Mouse (Mus musculus): Measurements from ENCODE around the gene Tmc6. TPM values are rescaled to one million over a fixed set of nuclear protein-coding genes. Genes with fewer than 3 reads are reported as not detected.

Tmc6 gene
- total RNA-seq (2014; rRNA removed) (5.3 and 8.8 TPM in 2 replicates), polyA plus RNA-seq (2012; rRNA removed) (11.8 and 13.5 TPM in 2 replicates)

DNA sequence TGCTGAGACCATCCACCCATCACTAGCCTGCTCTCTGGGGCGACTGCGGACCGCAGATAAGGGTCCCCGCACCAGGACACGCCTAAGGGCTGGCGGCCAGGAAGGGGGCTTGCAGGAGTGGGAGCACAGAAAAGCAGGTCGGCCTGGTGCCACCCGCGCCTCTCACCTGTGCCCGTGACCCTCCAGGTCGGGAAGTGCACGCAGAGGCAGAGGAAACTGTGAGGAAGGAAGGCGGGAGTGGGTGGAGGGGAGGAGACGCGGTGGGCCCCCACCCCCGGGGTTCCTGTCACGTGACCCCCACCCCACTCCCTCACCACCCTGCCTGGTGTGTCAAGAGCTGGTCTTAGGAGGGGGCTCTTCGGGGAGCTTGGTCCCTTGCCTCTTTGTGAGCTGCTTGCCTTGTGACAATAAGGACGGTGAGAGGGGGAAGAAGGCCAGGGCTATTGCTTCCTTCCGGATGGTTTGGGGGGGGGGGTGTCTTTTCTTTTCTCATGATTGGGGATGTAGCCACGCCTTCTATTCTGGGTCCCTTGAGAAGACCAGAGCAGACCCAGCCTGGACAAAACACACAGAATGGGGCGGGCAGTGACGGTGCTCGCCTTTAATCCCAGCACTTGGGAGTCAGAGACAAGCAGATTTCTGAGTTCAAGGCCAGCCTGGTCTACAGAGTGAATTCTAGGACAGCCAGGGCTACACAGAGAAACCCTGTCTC, at the start of gene Tmc6, which contains the start of gene Tmc8:
Gene Tmc6 (minus strand): TSS at position 206 of the 712 bp plus-strand sequence.
Gene Tmc8 (plus strand): TSS at position 84 of the 712 bp plus-strand sequence.
- H3K79me2 ChIP-seq (ENCODE audit: control insufficient read depth, insufficient read depth, low read length), result no peaks in the 10 kb centered on the region
- H3K4me1 ChIP-seq (ENCODE audit: control insufficient read depth, insufficient read depth, low read length), result peaks cover 4% of the 10 kb centered on the region; the same call in 1 of the 2 replicates
- H3K36me3 ChIP-seq (ENCODE audit: control insufficient read depth, insufficient read depth, low read length), result no peaks in the 10 kb centered on the region
- peak within 1 kb of the TSS; percentile 62 for H3K4me3 ChIP-seq (ENCODE audit: insufficient read depth, low read depth, low read length)
- TF ChIP-seq POLR2A (IDR thresholded peaks at IDR 0.05; ENCODE audit: extremely low read depth, insufficient read depth, low read length), result peak; percentile 38; the same call in 1 of the 2 replicates
- TF ChIP-seq CTCF (IDR thresholded peaks at IDR 0.05; ENCODE audit: low read depth, low read length), result no peak
- peak within 1 kb of the TSS; percentile 45 for H3K27ac ChIP-seq (replicated peaks; ENCODE audit: insufficient read depth, low read depth, low read length)
- H3K27me3 ChIP-seq (ENCODE audit: control insufficient read depth, insufficient read depth, low read length), result no peaks in the 10 kb centered on the region
- peak; percentile 13 for DNase-seq (ENCODE audit: extremely low read depth, low read depth, low spot score)
- WGBS, result 60% methylated on average over 24 of the region's 24 CpGs
- H3K9ac ChIP-seq (ENCODE audit: low read depth, low read length), result peak within 1 kb of the TSS; percentile 59

DNA sequence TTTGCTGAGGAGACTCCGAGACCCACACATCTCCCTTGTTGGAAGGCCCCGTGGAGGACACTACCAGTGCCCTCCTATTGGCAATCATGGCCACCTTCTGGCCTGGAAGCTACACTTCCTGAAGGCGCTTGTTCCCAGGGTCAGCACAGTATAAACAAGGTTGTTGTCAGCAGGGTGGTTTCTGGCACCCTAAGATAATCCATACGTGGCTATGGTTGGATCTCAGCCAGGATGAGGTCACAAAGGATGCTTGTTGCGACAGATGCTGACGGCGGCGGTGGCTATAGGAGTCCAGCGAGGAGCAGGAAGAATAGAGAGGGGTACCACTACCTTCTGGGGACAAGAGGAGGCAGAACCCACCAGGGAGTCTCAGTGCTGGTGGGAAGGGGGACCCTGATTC, 48.4 kb upstream of the Tmc6 start:
- WGBS, result 12% methylated on average over 9 of the region's 9 CpGs
- H3K4me3 ChIP-seq (ENCODE audit: insufficient read depth, low read depth, low read length), result no peak overlapping the region
- peaks cover 51% of the 10 kb centered on the region for H3K4me1 ChIP-seq (ENCODE audit: control insufficient read depth, insufficient read depth, low read length)

DNA sequence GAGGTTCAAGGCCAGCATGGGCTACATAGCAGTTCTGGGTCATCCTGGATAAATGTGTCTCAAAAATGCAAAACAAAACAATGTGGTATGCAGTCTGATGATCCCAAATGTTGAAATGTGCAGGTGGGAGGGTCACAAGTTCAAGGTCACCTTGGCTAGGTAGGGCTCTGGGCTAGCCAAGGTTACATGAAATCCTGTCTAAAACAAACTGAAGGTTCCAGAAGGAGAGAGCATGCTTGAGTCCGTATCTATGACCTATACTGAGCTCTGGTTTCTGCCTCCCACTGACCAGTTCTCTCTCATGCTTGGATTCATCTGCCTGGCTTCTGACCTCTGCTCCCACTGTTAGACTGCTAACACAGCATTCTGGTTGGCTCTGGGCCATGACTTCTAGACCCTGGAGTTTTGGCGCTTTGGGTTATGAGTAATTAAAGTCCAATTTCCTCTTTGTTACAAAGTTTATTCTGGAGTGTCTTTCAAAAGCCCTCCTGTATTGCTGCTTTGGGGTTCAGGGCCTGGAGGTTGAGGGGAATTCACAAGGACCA, 47.7 kb upstream of the Tmc6 start:
- DNase-seq (ENCODE audit: extremely low read depth, low read depth, low spot score), result peak; percentile 96
- peaks cover 49% of the 10 kb centered on the region for H3K4me1 ChIP-seq (ENCODE audit: control insufficient read depth, insufficient read depth, low read length)
- WGBS, result 3% methylated on average over 2 of the region's 2 CpGs
- no peak for TF ChIP-seq POLR2A (IDR thresholded peaks at IDR 0.05; ENCODE audit: extremely low read depth, insufficient read depth, low read length)
- no peak for TF ChIP-seq CTCF (IDR thresholded peaks at IDR 0.05; ENCODE audit: low read depth, low read length)
- H3K36me3 ChIP-seq (ENCODE audit: control insufficient read depth, insufficient read depth, low read length), result no peaks in the 10 kb centered on the region
- no peak overlapping the region for H3K4me3 ChIP-seq (ENCODE audit: insufficient read depth, low read depth, low read length)
- peak overlapping the region; percentile 97 for H3K27ac ChIP-seq (replicated peaks; ENCODE audit: insufficient read depth, low read depth, low read length)
- H3K79me2 ChIP-seq (ENCODE audit: control insufficient read depth, insufficient read depth, low read length), result no peaks in the 10 kb centered on the region
- H3K27me3 ChIP-seq (ENCODE audit: control insufficient read depth, insufficient read depth, low read length), result no peaks in the 10 kb centered on the region
- H3K9ac ChIP-seq (ENCODE audit: low read depth, low read length), result peak overlapping the region; percentile 53

More for the DNA sequence above, 48.4 kb upstream of the Tmc6 start:
- Histone ChIP-seq H3K79me2 (ENCODE audit: control insufficient read depth, insufficient read depth, low read length) (no peaks in the 10 kb centered on the region), H3K36me3 (ENCODE audit: control insufficient read depth, insufficient read depth, low read length) (no peaks in the 10 kb centered on the region), H3K27ac (replicated peaks; ENCODE audit: insufficient read depth, low read depth, low read length) (peak overlapping the region; percentile 97), H3K9ac (ENCODE audit: low read depth, low read length) (peak overlapping the region; percentile 53), H3K27me3 (ENCODE audit: control insufficient read depth, insufficient read depth, low read length) (no peaks in the 10 kb centered on the region)
- DNase-seq (ENCODE audit: extremely low read depth, low read depth, low spot score), result no peak
- TF ChIP-seq CTCF (IDR thresholded peaks at IDR 0.05; ENCODE audit: low read depth, low read length) (no peak), POLR2A (IDR thresholded peaks at IDR 0.05; ENCODE audit: extremely low read depth, insufficient read depth, low read length) (no peak)

DNA sequence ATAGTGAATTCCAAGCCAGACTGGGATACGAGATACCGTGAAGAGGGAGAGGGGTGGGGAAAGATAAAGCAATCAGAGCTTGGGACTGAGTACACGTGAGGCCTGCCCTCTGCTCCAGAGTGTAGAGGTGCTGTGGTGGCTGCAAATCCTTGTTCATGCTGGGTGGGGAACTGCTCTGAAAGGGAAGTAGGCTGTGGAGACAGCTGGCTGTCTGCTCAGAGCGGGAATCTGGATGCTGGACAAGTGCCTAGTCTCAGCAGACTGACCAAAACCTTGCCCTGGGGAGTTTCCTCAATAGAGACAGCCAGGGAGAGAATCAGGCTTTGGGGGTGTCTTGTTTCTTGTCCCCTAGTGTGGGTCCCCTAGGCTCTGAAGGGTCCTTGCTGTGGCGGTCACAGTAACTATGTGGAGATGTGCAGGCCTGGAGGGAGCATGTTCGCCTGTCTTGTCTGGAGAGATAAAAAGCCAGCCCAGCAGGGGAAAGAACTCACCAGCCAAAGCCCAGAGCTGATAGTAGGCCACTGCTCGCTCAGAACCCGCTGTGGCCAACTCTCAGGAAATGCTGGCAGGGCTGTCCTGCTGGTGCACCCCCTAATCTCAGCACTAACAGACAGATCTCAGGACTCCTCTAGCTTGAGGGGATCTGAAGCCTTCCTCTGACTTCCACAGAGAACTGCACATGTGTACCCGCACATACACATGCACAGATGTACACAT, 47.0 kb upstream of the Tmc6 start:
- 8% methylated on average over 9 of the region's 9 CpGs for WGBS
- peak; percentile 99 for DNase-seq (ENCODE audit: extremely low read depth, low read depth, low spot score)
- H3K27ac ChIP-seq (replicated peaks; ENCODE audit: insufficient read depth, low read depth, low read length), result peak overlapping the region; percentile 97
- H3K4me1 ChIP-seq (ENCODE audit: control insufficient read depth, insufficient read depth, low read length), result peaks cover 49% of the 10 kb centered on the region
- H3K9ac ChIP-seq (ENCODE audit: low read depth, low read length), result peak overlapping the region; percentile 48
- H3K4me3 ChIP-seq (ENCODE audit: insufficient read depth, low read depth, low read length), result no peak overlapping the region
- TF ChIP-seq POLR2A (IDR thresholded peaks at IDR 0.05; ENCODE audit: extremely low read depth, insufficient read depth, low read length) (peak; percentile 44; the same call in 1 of the 2 replicates), CTCF (IDR thresholded peaks at IDR 0.05; ENCODE audit: low read depth, low read length) (no peak)
- no peaks in the 10 kb centered on the region for H3K79me2 ChIP-seq (ENCODE audit: control insufficient read depth, insufficient read depth, low read length)
- no peaks in the 10 kb centered on the region for H3K36me3 ChIP-seq (ENCODE audit: control insufficient read depth, insufficient read depth, low read length)
- H3K27me3 ChIP-seq (ENCODE audit: control insufficient read depth, insufficient read depth, low read length), result no peaks in the 10 kb centered on the region

DNA sequence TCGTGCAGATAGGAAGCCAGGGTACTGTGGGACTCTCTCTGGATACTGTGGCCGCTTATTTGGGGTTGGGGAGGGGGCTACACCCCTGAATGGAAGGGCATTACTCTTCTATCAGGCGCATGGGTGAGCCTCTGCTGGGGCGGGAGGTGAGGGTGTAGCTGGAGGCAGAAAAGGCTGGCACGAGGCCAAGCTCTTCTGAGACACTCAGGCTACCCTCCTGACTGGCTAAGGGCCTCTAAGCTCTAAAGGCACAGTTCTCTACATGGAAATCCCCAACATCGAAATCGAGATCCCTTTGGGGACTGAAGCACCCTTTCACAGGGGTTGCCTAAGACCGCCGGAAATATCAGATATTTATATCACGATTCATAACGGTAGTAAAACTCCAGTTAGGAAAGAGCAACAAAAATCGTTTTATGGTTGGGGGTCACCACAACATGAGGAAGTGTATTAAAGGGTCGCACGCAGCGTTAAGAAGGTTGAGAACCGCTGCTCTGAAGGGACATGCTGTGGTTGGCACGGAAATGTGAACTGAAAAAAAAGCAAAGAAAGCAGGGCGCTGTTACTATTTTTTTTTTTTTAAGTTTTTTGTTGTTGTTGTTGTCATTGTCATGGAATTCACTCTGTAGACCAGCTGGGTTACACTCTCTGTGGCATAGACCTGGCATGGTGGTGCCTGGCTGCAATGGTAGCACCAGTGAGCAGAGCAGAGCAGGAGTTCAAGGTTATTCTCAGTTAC, 46.3 kb upstream of the Tmc6 start:
- Histone ChIP-seq H3K27me3 (ENCODE audit: control insufficient read depth, insufficient read depth, low read length) (no peaks in the 10 kb centered on the region), H3K36me3 (ENCODE audit: control insufficient read depth, insufficient read depth, low read length) (no peaks in the 10 kb centered on the region), H3K4me3 (ENCODE audit: insufficient read depth, low read depth, low read length) (peak overlapping the region; percentile 17; the same call in 1 of the 2 replicates), H3K9ac (ENCODE audit: low read depth, low read length) (peak overlapping the region; percentile 83), H3K27ac (replicated peaks; ENCODE audit: insufficient read depth, low read depth, low read length) (peak overlapping the region; percentile 97), H3K4me1 (ENCODE audit: control insufficient read depth, insufficient read depth, low read length) (peaks cover 50% of the 10 kb centered on the region), H3K79me2 (ENCODE audit: control insufficient read depth, insufficient read depth, low read length) (no peaks in the 10 kb centered on the region)
- peak; percentile 54 for DNase-seq (ENCODE audit: extremely low read depth, low read depth, low spot score)
- TF ChIP-seq POLR2A (IDR thresholded peaks at IDR 0.05; ENCODE audit: extremely low read depth, insufficient read depth, low read length) (no peak), CTCF (IDR thresholded peaks at IDR 0.05; ENCODE audit: low read depth, low read length) (no peak)
- WGBS, result 21% methylated on average over 18 of the region's 18 CpGs
